Mouse (Mus musculus) midbrain, embryonic 13.5 days (tissue): ENCODE data around the gene Abhd14b. TPM values are rescaled to one million over a fixed set of nuclear protein-coding genes. Genes with fewer than 3 reads are reported as not detected.
A peak's percentile ranks its signal among the peaks of the same experiment; 100 is the strongest.

Experiments
- ATAC-seq: fragments of 200-750 bp; cut with Nextera tagmentation; 2 replicates; pipeline ENCODE4 v1.8.0; 2017; ENCODE audit warnings: mild to moderate bottlenecking, moderate TSS enrichment, moderate library complexity
- H3K27ac ChIP-seq: fragments of 300-500 bp; sonication (generic); 2 replicates; pipeline ENCODE4 v1.5.1; 2015; ENCODE audit warnings: inconsistent platforms, mild to moderate bottlenecking, moderate library complexity
- H3K27me3 ChIP-seq: fragments of 300-500 bp; sonication (generic); 2 replicates; pipeline ENCODE4 v1.6.1; 2015; ENCODE audit warnings: mild to moderate bottlenecking, inconsistent platforms
- H3K36me3 ChIP-seq: fragments of 300-500 bp; sonication (generic); 2 replicates; pipeline ENCODE4 v1.6.1; 2015; ENCODE audit warnings: mild to moderate bottlenecking, inconsistent platforms
- H3K4me1 ChIP-seq: fragments of 300-500 bp; sonication (generic); replicated peaks from 2 replicates; pipeline ENCODE4 v1.6.1; 2015; ENCODE audit warnings: inconsistent platforms
- H3K4me2 ChIP-seq: fragments of 300-500 bp; sonication (generic); replicated peaks from 2 replicates; pipeline ENCODE4 v1.6.1; 2015; ENCODE audit warnings: moderate library complexity, mild to moderate bottlenecking, inconsistent platforms
- H3K4me3 ChIP-seq: fragments of 300-500 bp; sonication (generic); replicated peaks from 2 replicates; pipeline ENCODE4 v1.5.1; 2015; ENCODE audit warnings: mild to moderate bottlenecking, inconsistent platforms
- H3K9ac ChIP-seq: fragments of 300-500 bp; sonication (generic); replicated peaks from 2 replicates; pipeline ENCODE4 v1.6.1; 2015; ENCODE audit warnings: mild to moderate bottlenecking, inconsistent platforms
- H3K9me3 ChIP-seq: fragments of 300-500 bp; sonication (generic); 2 replicates; pipeline ENCODE4 v1.6.1; 2016; ENCODE audit warnings: mild to moderate bottlenecking, inconsistent platforms
- WGBS: fragments of 180-500 bp; shearing (Covaris S2); methylation state at CpG from one replicate; pipeline ENCODE4 v1.1.7; 2015; 5-methylcytosine and 5-hydroxymethylcytosine counted together
- polyA plus RNA-seq: library from polyadenylated mRNA; unstranded; fragments of >200 nt; fragmentation: Nextera tagmentation; extraction: Ambion mirVana; gene quantifications from 2 replicates; pipeline ENCODE4 v1.2.1, GENCODE M21; 2015

The Abhd14b gene
- polyA plus RNA-seq, 1 experiment from 2014 or later, result 6.0 TPM

DNA sequence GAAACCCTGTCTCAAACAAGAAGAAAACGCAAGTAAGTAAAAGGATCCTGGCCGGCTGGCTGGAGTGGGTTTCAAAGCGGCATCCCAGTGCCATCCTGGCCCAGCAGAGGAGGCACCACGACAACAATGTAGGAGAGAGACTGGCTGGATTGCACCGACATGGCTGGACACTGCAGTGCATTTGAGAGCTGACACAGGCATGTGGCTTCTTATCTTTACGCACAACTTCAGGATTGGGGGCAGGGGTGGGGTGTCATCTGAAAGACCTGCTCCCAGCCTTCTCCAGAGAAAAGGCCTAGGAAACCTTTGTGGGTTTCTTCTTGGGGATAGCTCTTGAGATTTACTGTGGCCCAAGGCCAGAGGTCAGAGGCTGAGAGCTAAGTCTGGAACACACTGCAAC is 35.5 kb upstream of the Abhd14b start:
- Histone ChIP-seq H3K27ac (no peak overlapping the region), H3K9ac (no peak overlapping the region), H3K4me3 (no peak overlapping the region), H3K4me2 (no peak overlapping the region), H3K27me3 (no peaks in the 10 kb centered on the region), H3K9me3 (no peaks in the 10 kb centered on the region), H3K36me3 (no peaks in the 10 kb centered on the region), H3K4me1 (peaks cover 7% of the 10 kb centered on the region; the same call in 1 of the 2 replicates)
- 80% methylated on average over 6 of the region's 6 CpGs for WGBS
- ATAC-seq, result no peak

DNA sequence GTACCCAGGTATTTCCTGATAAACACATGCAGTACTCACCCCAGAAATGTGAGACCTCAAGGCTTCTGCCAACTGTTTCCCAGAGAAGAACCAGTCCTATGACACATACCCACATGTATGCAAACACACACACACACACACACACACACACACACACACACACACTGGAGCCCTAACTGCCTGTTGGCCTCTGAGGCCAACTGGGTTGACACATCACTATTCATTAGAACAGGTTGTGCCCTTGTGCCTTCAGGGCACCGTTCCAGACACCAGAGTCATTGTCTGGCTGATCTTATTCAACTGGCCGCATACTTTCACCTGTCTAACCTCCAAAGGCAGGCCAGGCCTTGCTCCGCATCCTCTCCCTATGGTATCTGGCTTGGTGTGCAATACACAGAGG is 35.0 kb upstream of the Abhd14b start:
- no peak overlapping the region for H3K27ac ChIP-seq
- 0 out of 2 replicates have a peak overlapping the region, but pooled peaks have one; percentile 32 for H3K9ac ChIP-seq

DNA sequence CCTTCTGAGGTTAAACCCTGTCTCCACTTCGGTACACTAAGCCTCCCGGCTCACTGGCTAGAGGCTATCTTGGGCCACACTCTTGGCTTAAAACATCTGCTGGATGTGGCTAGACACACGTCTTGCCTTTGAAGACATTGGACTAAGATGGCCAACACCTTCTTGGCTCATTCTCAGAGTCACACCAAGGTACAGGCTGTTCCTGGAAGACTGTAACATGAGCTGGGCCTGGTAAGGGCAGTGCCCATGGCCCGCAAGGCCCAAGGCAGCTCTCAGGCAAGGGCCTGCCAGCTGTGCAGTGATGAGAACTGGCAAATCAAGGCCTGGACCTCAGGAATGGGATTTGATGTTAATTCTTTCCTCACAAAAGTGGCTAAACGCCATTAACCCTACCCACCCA is 33.7 kb upstream of the Abhd14b start:
- no peaks in the 10 kb centered on the region for H3K9me3 ChIP-seq
- H3K4me1 ChIP-seq, result peaks cover 20% of the 10 kb centered on the region
- no peak overlapping the region for H3K27ac ChIP-seq
- no peak overlapping the region for H3K4me2 ChIP-seq
- WGBS, result 85% methylated on average over 5 of the region's 5 CpGs
- H3K4me3 ChIP-seq, result no peak overlapping the region
- no peaks in the 10 kb centered on the region for H3K27me3 ChIP-seq
- no peaks in the 10 kb centered on the region for H3K36me3 ChIP-seq
- ATAC-seq, result no peak
- H3K9ac ChIP-seq, result no peak overlapping the region

More for the DNA sequence above, 35.0 kb upstream of the Abhd14b start:
- Histone ChIP-seq H3K4me2 (no peak overlapping the region), H3K4me3 (no peak overlapping the region), H3K36me3 (no peaks in the 10 kb centered on the region), H3K9me3 (no peaks in the 10 kb centered on the region), H3K4me1 (peaks cover 7% of the 10 kb centered on the region; the same call in 1 of the 2 replicates), H3K27me3 (no peaks in the 10 kb centered on the region)
- 83% methylated on average over 3 of the region's 3 CpGs for WGBS
- no peak for ATAC-seq

DNA sequence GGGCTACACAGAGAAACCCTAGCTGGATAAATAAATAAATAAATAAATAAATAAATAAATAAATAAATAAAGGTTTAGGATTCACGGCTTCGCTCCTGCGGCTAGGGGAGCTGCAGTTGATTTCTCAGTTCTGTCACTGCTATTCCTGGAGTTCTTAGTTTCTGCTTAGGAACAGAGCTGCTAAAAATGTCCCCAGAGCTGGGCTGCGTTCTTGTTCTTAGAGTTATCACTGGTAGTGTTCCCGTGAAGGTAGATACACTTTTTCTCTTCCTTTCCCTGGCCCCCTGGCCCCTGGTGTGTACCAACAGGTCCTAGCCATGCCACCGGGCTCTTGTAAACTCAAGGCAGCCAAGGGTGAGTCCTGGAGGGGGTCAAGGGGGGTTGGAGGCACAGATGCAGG is 30.4 kb upstream of the Abhd14b start:
- H3K4me1 ChIP-seq, result peaks cover 38% of the 10 kb centered on the region
- WGBS, result 92% methylated on average over 6 of the region's 6 CpGs

DNA sequence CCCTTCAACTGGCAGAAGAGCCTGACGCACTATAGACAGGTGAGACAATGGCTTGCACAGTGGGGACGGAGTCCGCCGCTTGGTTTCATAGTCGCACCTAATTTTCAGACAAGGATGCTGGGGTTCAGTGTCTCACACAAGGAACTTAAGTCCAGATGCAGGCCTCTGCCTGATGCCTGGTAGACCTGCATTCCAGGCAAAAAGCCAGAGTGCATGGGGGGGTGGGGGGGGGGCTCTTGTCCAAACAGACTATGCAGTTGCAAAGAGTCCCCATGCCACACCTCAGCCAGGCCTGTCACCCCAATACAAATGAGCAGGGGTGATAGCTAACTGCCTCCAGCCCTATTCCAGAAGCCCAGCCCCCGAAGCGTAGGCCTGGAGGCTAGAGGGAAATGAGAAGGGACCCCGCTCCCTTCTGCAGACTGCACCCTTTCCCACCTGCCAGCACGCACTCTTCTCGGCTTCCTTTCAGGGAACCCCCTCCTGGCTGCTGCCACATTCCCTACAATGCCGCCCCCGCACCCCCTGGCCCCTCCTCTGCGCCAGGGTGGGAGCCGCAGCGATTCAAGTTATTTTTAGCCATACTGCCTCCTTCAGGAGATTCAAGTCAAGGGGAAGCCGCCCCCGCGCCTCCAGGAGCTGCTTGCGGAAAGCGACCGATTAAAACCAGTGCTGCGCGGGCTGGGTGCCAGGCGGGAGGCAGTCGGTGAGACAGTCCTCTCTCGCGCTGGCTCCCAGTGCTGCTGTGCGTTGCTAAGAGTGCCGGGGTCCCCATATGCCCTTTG is 29.2 kb upstream of the Abhd14b start:
- Histone ChIP-seq H3K36me3 (no peaks in the 10 kb centered on the region), H3K4me3 (peak overlapping the region; percentile 23), H3K27me3 (0 out of 2 replicates have a peak, but pooled peaks cover 5% of the 10 kb centered on the region), H3K9me3 (no peaks in the 10 kb centered on the region), H3K4me2 (peak overlapping the region; percentile 53), H3K4me1 (peaks cover 38% of the 10 kb centered on the region), H3K9ac (peak overlapping the region; percentile 64), H3K27ac (no peak overlapping the region; the same call in 1 of the 2 replicates)
- 16% methylated on average over 29 of the region's 29 CpGs for WGBS
- peak; percentile 55 for ATAC-seq

More for the DNA sequence above, 30.4 kb upstream of the Abhd14b start:
- Histone ChIP-seq H3K27ac (no peak overlapping the region), H3K9ac (no peak overlapping the region), H3K4me2 (no peak overlapping the region), H3K36me3 (no peaks in the 10 kb centered on the region), H3K27me3 (0 out of 2 replicates have a peak, but pooled peaks cover 5% of the 10 kb centered on the region), H3K4me3 (no peak overlapping the region), H3K9me3 (no peaks in the 10 kb centered on the region)
- ATAC-seq, result no peak

DNA sequence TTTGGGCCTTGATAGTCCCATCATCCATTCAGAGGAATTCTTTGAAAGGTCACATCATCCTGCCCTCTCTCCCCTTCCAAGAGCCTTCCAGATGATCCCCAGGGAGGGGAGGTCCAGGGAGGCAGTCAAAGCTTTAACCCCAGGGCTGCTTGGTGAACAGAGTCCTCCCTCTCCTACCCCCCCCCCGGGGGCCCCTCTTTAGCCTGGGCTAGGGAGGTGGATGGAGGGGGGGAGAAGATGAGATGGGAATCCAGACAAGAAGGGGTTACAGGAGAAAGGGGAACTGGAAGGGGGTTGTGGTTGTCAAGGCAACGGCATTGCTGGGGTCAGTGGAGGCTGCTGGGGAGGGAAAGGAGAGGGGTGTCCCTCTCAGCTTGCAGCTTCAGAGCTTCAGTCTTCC is 26.7 kb upstream of the Abhd14b start:
- Histone ChIP-seq H3K36me3 (no peaks in the 10 kb centered on the region), H3K9ac (peak overlapping the region; percentile 14; the same call in 1 of the 2 replicates), H3K4me3 (no peak overlapping the region), H3K9me3 (no peaks in the 10 kb centered on the region), H3K4me1 (peaks cover 38% of the 10 kb centered on the region), H3K4me2 (peak overlapping the region; percentile 41), H3K27ac (peak overlapping the region; percentile 80), H3K27me3 (0 out of 2 replicates have a peak, but pooled peaks cover 5% of the 10 kb centered on the region)
- peak; percentile 19; the same call in 1 of the 2 replicates for ATAC-seq
- 0% methylated on average over 2 of the region's 2 CpGs for WGBS

DNA sequence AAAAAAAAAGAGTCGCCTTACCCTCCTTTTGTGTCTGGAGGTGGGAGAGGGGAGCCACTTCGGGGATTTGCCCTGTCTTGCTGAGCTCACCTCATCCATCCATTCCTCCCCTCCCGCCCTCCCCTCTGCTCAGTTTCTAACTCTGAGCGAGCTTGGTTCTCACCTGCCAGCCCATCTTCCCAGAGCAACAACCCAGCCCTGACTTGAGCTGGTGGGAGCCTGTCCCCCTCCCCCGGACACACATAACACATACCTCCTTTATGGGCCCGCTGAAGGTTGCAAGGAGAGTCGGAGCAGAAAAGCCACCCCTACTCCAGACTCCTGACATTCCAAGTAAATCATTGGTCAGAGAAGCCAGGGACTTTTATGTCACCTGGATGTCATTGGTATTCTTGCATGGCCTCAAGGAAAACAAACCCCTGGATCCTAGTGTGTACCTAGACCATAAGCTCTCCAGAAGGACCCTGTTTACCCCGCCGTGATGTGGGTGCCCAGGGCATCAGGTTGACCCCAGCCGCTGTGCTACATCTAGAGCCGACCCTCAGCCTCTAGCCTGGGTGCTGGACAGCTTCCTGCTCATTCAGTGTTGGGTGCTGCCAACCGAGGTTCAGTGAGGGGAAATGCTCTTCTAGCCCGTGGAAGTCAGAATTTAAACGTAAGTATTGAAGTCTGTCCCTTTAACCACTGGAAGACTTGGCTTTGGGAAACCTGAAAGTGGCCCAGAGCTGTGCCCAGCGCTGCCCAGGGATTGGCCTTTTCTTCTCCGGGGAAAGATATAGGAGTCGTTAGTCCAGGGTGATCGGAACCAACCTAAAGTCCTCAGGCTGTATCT is 26.0 kb upstream of the Abhd14b start:
- peak overlapping the region; percentile 80 for H3K27ac ChIP-seq
- H3K36me3 ChIP-seq, result no peaks in the 10 kb centered on the region
- peak overlapping the region; percentile 41 for H3K4me2 ChIP-seq
- H3K4me3 ChIP-seq, result no peak overlapping the region; the same call in 1 of the 2 replicates
- WGBS, result 4% methylated on average over 18 of the region's 18 CpGs
- no peaks in the 10 kb centered on the region for H3K9me3 ChIP-seq
- H3K27me3 ChIP-seq, result 0 out of 2 replicates have a peak, but pooled peaks cover 5% of the 10 kb centered on the region
- ATAC-seq, result peak; percentile 37
- peak overlapping the region; percentile 14; the same call in 1 of the 2 replicates for H3K9ac ChIP-seq
- H3K4me1 ChIP-seq, result peaks cover 38% of the 10 kb centered on the region

DNA sequence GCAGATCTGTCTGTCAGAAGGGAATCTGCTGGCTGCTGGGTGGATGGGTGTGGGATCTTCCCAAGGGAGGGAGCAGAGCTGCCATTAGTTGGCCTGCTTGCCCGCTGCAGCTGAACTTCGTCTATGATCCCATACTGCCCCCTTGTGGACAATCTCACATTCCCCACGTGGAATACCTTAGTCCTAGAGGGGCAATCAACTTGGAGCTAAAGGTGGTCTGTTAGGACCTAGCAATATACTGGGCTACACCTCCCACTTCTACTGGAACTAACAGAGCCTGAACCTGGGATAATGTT is 25.4 kb upstream of the Abhd14b start:
- peak; percentile 80 for ATAC-seq
- 0% methylated on average over 3 of the region's 3 CpGs for WGBS
- H3K4me1 ChIP-seq, result peaks cover 38% of the 10 kb centered on the region

DNA sequence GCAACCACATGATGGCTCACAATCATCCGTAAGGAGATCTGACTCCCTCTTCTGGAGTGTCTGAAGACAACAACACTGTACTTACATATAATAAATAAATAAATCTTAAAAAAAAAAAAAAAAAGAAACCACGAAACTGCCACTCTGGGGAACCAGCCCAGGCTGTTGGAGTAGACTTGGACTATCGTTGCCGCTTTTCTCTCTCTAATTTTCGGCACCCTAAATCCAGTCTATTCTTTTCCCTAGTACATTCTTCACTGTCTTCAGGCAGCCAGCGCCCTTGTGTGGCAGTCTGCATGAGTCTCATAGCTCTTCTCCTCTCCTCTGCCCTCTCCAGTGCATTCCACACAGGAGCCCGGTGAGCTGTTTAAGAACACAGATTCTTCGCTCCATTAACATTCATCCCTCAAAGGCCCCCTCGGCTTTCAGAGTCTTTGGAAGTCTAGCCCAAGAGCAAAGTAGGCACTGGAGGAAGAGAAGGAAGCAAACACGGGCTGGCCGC is 18.5 kb upstream of the Abhd14b start:
- H3K9ac ChIP-seq, result peak overlapping the region; percentile 67
- no peaks in the 10 kb centered on the region for H3K9me3 ChIP-seq
- ATAC-seq, result peak; percentile 80
- H3K27me3 ChIP-seq, result no peaks in the 10 kb centered on the region
- H3K27ac ChIP-seq, result peak overlapping the region; percentile 91
- peaks cover 30% of the 10 kb centered on the region for H3K36me3 ChIP-seq
- peaks cover 11% of the 10 kb centered on the region for H3K4me1 ChIP-seq
- peak overlapping the region; percentile 89 for H3K4me2 ChIP-seq
- peak overlapping the region; percentile 92 for H3K4me3 ChIP-seq
- 15% methylated on average over 11 of the region's 11 CpGs for WGBS

More for the DNA sequence above, 25.4 kb upstream of the Abhd14b start:
- Histone ChIP-seq H3K9ac (no peak overlapping the region), H3K27ac (peak overlapping the region; percentile 80; the same call in 1 of the 2 replicates), H3K27me3 (0 out of 2 replicates have a peak, but pooled peaks cover 5% of the 10 kb centered on the region), H3K4me2 (peak overlapping the region; percentile 41), H3K36me3 (no peaks in the 10 kb centered on the region), H3K4me3 (no peak overlapping the region; the same call in 1 of the 2 replicates), H3K9me3 (no peaks in the 10 kb centered on the region)

DNA sequence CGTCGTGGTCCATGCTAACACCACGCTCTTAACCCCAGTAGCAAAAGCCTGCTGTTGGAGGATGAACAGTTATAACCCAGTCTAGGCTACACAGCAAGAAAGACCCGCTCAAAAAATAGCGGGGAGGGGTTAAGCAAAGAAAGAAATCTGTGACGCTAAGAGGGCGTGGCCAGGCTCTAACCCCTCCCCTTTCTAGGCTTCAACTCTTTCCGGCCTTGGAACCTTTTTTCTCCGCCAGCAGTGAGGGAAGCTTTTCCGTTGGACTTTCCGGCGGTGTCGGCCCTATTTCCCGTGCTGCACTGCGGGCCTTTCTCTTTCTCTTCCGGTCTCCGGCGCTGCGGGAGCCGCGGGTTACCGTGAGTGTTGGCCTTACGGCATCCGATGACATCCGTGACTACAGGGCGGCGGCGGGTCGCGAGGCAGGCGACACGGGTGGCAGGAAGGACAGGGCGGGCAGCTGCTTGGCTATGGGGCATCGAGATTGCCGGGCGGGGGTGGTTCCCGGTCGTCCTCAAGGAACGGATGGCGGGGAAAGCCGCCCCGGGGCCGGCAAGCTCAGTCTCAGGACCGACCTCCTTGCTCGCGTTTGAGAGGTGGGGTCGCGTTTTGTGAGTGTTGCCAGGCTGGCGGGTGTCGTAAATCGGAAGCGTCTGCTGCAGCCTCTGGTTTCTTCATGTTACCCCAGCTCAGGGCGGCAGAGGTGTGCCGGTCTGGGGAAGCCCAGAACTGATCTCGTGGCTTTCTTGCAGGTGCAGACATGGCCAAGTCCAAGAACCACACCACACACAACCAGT is 17.8 kb upstream of the Abhd14b start, which contains the start of gene Rpl29:
TSS of gene Rpl29 (plus strand) at position 234 of the 794 bp plus-strand sequence.
- WGBS, result under 1% methylated on average over 55 of the region's 55 CpGs
- H3K9ac ChIP-seq, result peak within 1 kb of the TSS; percentile 98
- peaks cover 37% of the 10 kb centered on the region for H3K36me3 ChIP-seq
- peak; percentile 93 for ATAC-seq
- no peaks in the 10 kb centered on the region for H3K27me3 ChIP-seq
- H3K9me3 ChIP-seq, result no peaks in the 10 kb centered on the region
- peaks cover 11% of the 10 kb centered on the region for H3K4me1 ChIP-seq
- H3K4me3 ChIP-seq, result peak within 1 kb of the TSS; percentile 92
- peak within 1 kb of the TSS; percentile 89 for H3K4me2 ChIP-seq
- H3K27ac ChIP-seq, result peak within 1 kb of the TSS; percentile 95

DNA sequence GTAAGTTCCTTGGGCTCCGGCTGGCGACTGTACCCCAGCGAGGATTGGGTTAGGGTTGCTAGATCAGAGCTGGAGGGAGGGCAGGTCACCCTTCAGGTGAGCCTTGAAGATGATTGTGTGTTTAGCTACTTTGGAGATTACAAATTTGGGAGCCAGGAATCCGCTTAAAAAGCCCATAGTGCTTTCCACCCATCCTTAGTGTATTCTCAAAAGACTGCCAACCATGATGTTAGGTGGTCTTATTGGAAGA is 17.3 kb upstream of the Abhd14b start:
- Histone ChIP-seq H3K9ac (peak overlapping the region; percentile 98), H3K9me3 (no peaks in the 10 kb centered on the region), H3K27me3 (no peaks in the 10 kb centered on the region), H3K36me3 (peaks cover 42% of the 10 kb centered on the region), H3K4me2 (peak overlapping the region; percentile 89), H3K4me3 (peak overlapping the region; percentile 92), H3K4me1 (peaks cover 11% of the 10 kb centered on the region), H3K27ac (peak overlapping the region; percentile 95)
- 3% methylated on average over 4 of the region's 4 CpGs for WGBS
- no peak for ATAC-seq
